In genomic region chr4:57866088-57866487, GRCm38 (mm10) we compare ENCODE assay signal across 10 mouse cellular contexts. TPM values are rescaled to one million over a fixed set of nuclear protein-coding genes. Genes with fewer than 3 reads are reported as not detected.
DNase-seq lines count a peak whose midpoint lies in the region; ATAC-seq lines count a peak whose summit lies in the region.
"Had no signal": no experiment of that assay in that cellular context is flagged by ENCODE, and none has a peak within 500 bp of the region (broad histone marks: within the 10 kb centered on the region; RNA-seq: fewer than 3 reads in every experiment).

No protein-coding gene starts in this region.

- 0 out of 2 replicates have a peak overlapping the region, but pooled peaks have one; percentile 11 for H3K27ac ChIP-seq in neural tube, embryonic 15.5 days (replicated peaks)
- H3K27ac ChIP-seq in embryonic facial prominence, embryonic 13.5 days = peak overlapping the region; percentile 11; the same call in 1 of the 2 replicates

- intact Hi-C loops in heart, postnatal 14 days (cut with DNase I) = no loop called here

- no peak; the same call in 1 of the 2 replicates for ATAC-seq in neural tube, embryonic 15.5 days (ENCODE audit: low FRiP score)
- no peak for ATAC-seq in embryonic facial prominence, embryonic 13.5 days (ENCODE audit: insufficient number of reproducible peaks, insufficient read depth, low FRiP score, low TSS enrichment, low read depth)

- no peak overlapping the region for H3K9ac ChIP-seq in neural tube, embryonic 15.5 days (replicated peaks)
- no peak overlapping the region for H3K9ac ChIP-seq in embryonic facial prominence, embryonic 13.5 days
- H3K9ac ChIP-seq: hindbrain, embryonic 15.5 days had no signal

- no peak for DNase-seq in neural tube, embryonic 10.5 days (ENCODE audit: extremely low spot score, low spot score)
- DNase-seq in heart, postnatal 14 days = peak; percentile 43 to 55
- peak; percentile 54 for DNase-seq in skeletal muscle tissue, adult 2 months (ENCODE audit: low read depth, low spot score)
- DNase-seq in c-Kit-positive CD71-positive TER-119-positive erythroid progenitor cells, embryonic 14.5 days (ENCODE audit: low spot score) = no peak
- no peak for DNase-seq in left cerebral cortex, adult 18-20 months (ENCODE audit: low spot score in 2 of 2)
- DNase-seq: spleen, adult 18-20 months had no signal

- WGBS in neural tube, embryonic 15.5 days = 43% methylated on average over 2 of the region's 2 CpGs
- WGBS in embryonic facial prominence, embryonic 13.5 days = 11% methylated on average over 2 of the region's 2 CpGs

- H3K4me2 ChIP-seq in neural tube, embryonic 15.5 days = no peak overlapping the region
- H3K4me2 ChIP-seq in embryonic facial prominence, embryonic 13.5 days = no peak overlapping the region
- H3K4me2 ChIP-seq: hindbrain, embryonic 15.5 days had no signal

- no peak overlapping the region for H3K4me3 ChIP-seq in neural tube, embryonic 15.5 days (replicated peaks)
- no peak overlapping the region for H3K4me3 ChIP-seq in embryonic facial prominence, embryonic 13.5 days
- H3K4me3 ChIP-seq: hindbrain, embryonic 15.5 days; megakaryocyte, embryonic 14.5 days had no signal

- peaks cover 21% of the 10 kb centered on the region for H3K4me1 ChIP-seq in neural tube, embryonic 15.5 days
- H3K4me1 ChIP-seq in embryonic facial prominence, embryonic 13.5 days = peaks cover 33% of the 10 kb centered on the region

- H3K27me3 ChIP-seq in neural tube, embryonic 15.5 days (replicated peaks) = no peaks in the 10 kb centered on the region
- no peaks in the 10 kb centered on the region for H3K27me3 ChIP-seq in embryonic facial prominence, embryonic 13.5 days
- H3K27me3 ChIP-seq: hindbrain, embryonic 15.5 days; megakaryocyte, embryonic 14.5 days had no signal

- H3K36me3 ChIP-seq in neural tube, embryonic 15.5 days = no peaks in the 10 kb centered on the region
- H3K36me3 ChIP-seq in embryonic facial prominence, embryonic 13.5 days = no peaks in the 10 kb centered on the region
- H3K36me3 ChIP-seq: hindbrain, embryonic 15.5 days had no signal

- H3K9me3 ChIP-seq in neural tube, embryonic 15.5 days (replicated peaks) = no peaks in the 10 kb centered on the region
- H3K9me3 ChIP-seq in embryonic facial prominence, embryonic 13.5 days = no peaks in the 10 kb centered on the region
- H3K9me3 ChIP-seq: hindbrain, embryonic 15.5 days; megakaryocyte, embryonic 14.5 days had no signal

RNA-seq across cellular contexts. Expression of gene D630039A03Rik, which starts 50.0 kb away (rescaled TPM):
- 0.36 and 0.74 TPM in 2 replicates for polyA plus RNA-seq in neural tube, embryonic 15.5 days (2015; fragmentation: Nextera tagmentation; extraction: Ambion mirVana)
- 0.18 TPM in 1 of 2 replicates, not detected in the other for polyA plus RNA-seq in embryonic facial prominence, embryonic 13.5 days (2015; fragmentation: Nextera tagmentation; extraction: Ambion mirVana)
- total RNA-seq in heart, postnatal 14 days (2021) = under 1 TPM; 0.20 to 0.43 TPM
- total RNA-seq in left cerebral cortex, adult 18-20 months (2021) = under 1 TPM in 1 of 2 experiments, not detected in 1; 0.21 TPM

Comparison
In these comparisons a context has a peak if more than half of its experiments do, and no peak if none do; other contexts are left out.
1. DNase-seq: peak in heart, postnatal 14 days (2 of 2) and skeletal muscle tissue, adult 2 months (single experiment); none in neural tube, embryonic 10.5 days (single experiment), c-Kit-positive CD71-positive TER-119-positive erythroid progenitor cells, embryonic 14.5 days (single experiment) and left cerebral cortex, adult 18-20 months (0 of 2).